Mouse (Mus musculus) right cerebral cortex, postnatal 10 days (tissue): Measurements from ENCODE around the gene Bub1b.

Experiments used
- DNase-seq, 2 experiments: peaks; one replicate each; pipeline ENCODE4 v3.0.0; 2021; ENCODE audit warnings: low spot score in 2 of 2

Bub1b gene

DNA sequence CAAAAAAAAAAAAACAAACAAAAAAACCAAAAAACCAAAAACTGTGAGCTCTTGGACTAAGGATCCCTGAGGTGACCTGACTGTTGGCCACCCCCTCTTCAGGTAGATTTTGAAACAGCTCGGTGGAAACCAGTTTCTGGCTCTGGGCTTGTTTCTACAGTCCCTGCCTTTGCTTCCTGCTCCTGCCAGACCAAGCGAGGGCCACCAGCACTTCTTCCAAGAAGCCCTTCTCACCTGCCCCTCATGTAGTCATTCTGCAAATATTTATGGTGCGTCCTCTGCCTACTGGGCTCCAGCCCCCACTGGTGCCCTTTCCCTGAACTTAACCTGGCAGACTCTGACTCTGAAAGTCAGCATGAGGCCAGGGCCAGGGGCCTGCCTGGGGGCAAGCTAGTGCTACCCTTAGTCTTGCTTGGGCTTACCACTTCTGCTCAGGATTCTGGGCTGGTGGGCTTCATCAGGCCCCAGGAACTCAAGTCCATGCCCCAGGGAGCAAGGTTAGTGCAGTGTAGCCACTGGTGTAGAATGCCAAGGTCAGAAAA is 67.0 kb downstream of the Bub1b start:
- DNase-seq: no peak

DNA sequence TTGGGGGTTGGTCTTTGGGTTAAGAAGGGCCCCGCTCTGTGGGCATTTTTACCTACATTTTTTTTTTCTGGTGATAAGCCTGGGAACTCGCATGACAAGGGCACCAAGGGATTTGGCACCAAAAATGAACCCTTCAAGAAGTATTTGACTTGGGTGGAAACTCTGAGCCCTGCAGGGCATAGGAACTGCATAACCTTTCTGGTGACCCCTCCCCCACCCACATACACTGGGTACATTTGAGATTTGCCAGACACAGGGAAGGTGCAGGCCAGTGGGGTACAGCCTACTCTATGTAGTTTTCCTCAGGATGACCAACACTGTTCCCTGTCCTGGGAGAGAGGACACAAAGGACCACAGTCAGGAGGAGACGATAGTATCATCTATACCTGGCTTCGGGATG is 67.6 kb downstream of the Bub1b start:
- no peak for DNase-seq

DNA sequence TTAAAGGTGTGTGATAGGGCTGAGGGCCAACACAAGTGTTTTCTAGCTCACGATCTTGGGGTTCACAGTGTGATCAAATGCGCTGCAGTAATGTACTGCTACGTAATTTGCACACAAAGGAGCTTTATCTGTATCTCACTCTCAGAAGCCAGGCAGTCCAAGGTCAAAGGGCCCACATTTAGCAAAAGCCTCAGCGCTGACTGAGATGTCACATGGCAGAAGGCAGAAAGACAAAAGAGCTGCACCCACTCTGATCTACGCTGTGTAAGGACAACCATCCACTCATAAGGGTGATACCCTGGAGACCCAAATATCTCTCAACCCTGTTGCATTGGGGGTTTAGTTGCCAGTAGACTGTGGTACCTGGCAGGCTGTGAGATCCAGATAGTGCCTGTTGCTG is 69.2 kb downstream of the Bub1b start:
- DNase-seq: no peak

DNA sequence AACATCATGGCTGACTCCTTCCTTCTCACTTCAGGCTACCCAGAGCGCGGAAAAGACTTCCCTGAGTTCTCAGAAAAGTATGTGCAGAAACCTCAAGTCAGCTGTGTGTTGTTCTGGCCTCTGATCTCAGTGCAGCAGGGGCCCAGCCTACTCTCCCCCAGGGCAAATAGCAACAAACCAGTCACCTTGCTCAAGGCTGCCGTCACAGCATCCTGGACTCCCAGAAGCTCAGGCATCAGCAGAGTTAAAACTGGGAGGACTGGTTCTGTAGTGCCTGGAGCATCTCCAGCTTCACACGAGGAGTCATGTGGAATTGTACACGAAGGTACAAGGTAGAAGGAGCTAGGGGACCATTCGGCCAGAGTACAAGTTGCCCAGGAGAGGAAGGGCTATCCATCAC is 71.2 kb downstream of the Bub1b start:
- DNase-seq: no peak

DNA sequence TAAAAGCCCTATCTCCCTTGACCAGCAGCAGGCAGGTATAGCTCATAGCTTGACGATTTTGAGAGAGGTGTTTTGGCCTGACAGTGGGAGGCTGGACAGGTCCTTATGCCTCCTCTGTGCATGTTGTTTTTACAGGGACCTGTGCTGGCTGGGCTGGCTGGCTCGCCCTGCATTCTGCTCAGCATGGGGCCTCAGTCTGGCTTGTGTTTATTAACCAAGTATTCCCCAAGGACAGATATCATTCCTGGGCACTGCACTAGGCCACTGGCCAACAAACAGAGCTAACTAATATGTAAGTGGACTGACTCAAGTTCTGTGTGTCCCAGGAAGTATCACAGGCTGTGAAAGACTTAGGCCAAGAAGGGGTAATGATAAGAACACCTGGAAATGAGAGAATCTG is 71.8 kb downstream of the Bub1b start:
- DNase-seq: no peak

DNA sequence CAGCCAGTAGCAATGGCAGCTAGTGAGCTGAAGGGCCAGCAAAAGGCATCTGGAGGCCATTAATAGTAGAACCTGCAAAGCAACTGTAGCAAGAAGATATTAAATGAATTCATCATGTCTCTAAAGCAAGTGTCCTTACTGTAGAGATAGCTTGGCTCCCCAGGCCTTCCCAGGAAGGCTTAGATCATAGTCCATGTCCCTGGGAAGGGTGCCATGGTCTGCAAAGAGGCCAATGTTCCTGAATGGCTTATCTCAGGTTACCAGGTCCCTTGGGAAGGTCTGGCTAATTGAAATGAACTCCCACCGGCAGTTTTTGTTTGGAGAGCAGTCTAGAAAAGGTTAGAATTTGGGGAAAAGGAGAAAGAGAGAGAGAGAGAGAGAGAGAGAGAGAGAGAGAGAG is 73.7 kb downstream of the Bub1b start:
- no peak for DNase-seq

DNA sequence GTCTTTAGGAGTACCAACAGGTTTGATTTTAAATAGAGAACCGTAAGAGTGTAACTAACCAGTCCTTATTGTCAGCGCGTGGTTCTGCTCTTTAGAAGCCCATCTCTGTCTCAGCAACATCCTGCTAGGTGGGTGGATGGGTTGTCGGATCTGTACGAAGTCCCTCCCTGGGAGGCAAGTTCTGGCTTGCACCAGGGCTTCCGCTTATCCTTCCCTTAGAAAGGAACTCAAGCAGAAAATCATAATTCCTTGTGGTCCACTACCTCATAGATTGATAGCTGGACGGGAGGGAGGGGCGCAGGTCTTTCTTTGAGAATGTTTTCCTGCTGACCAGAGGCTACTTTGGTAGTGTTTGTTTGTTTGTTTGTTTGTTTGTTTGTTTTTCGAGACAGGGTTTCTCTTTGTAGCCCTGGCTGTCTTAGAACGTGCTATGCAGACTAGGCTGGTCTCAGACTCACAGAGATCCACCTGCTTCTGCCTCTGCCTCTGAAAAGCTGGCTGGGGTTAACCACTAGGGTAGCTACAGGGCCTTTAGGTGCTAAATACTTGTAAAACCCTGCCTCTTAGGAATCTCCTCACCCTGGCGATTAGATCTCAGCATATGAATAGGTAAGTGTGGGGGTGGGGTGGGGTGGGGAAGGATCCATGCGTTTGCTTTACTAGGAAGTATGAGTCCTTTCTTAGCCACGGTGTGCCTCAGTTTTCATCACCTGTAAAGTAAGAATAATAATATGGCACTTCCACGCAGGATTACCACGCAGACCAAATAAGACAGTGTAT is 75.9 kb downstream of the Bub1b start:
- no peak for DNase-seq

DNA sequence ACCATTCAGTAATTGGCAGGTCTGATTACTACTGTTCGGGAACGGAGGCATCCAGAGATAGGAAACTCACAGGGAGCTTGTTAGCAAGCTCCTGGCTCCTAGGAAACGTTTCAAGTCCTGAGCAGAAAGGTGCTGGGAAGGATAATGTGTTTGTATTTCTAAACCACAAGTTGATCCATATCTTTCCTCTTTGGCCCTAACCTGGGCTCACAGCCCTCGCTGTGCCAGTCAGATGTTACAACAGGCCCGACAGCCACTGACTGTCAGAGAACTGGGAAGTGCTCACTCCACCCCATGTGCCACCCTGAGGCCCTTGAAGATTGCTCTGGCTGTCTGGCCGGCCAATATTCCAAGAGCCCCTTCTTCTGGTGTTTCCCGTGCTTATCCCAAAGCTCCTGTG is 76.5 kb downstream of the Bub1b start:
- no peak for DNase-seq

DNA sequence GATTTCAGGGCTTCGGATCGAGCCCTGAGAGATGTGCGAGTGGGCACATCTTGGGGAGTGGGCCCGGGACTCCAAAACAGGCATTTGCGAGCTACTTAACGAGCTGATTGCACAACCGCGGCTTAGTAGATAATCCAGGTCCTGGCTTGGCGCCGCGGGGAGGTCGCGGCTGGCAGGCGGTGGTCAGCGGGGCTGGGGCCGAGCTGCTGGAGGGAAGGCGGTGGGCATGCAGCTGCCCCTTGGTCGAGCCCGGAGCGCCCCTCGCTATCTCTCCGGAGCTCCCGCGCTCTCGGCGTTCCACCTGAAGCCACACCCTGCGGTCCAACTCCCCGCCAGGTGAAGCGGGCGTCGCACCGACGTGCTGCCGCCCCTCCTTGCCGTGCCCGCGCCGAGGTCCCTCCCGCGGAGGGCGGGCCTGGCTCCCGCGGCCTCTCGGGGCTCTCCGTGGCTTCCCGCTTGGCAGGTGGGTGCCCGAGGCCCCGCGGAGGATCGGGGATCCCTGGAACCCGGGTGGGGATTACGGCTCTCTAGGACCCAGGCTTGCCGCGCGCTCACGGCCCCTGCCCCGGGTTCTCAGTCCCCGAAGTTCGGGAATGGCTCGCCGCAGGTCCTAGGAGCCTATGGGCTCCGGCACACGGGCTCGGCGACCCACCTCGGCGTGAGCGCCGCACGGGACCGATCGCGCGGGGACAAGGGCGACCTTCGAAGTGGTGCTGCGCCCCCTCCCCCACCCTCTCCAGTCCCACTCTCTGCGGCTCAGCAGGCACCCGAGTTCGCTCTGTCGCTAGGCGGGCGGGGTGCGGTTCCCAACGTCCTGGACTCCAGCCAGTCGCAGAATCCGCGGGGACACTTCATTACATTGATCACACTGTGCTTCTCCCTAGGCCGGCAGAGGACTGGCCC is 79.1 kb downstream of the Bub1b start:
- DNase-seq: peak in 1 of 2 experiments; percentile 65

DNA sequence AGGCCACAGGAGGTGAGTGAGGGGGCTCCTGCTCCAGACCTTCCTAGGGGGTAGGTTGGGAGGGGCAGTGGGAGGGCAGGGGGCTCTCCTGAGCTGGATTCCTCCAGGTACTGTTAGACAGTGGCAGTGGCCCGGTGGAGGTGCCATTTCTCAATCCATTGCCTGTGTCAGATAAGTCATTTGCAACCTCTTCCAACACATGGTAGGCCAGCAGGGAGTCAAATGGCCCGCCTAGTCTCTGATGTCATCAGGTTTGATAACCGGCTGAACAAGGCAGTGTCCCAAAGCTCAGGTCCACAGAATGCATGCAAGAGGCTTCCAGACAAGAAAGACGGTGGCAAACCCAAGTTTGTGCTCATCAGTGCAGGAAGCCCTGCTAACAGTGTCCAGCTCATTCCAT is 79.8 kb downstream of the Bub1b start:
- no peak for DNase-seq

DNA sequence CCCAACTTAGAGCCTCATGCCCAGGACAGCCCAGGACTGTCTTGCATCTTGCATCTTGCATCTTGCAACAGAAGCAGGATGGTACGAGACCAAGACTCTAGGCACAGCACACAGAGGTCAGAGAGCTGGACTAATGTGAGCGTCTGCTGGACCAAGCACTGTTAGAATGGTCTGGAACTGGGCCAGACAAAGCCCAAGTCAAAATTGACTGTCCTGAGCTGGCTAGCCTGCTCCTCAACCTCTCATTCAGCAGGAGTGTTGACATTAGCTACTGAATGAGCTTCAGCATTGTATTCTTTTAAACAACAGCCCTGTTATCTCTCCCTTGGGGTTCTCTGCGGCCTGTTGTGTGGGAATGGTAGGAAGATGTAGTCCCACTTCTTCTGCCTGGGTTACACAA is 81.6 kb downstream of the Bub1b start:
- DNase-seq: no peak

DNA sequence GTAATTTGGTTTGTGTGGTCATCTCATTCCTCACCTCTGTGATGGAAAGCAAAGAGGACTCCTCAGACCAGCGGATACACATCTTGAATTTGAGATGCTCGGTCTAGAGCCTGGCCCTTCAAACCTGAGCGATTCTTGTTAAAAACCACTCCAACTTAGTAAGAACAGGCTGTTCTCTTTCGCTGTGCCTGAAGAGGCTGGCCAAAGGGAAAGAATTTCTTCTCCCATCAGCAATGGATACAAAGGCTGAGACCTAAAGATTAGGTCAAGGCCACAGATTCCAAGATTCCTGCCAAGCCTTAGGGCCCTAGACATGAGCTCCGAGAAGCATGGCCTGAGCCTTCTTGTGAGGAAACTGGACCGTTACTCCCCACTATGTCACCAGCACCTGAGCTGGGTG is 82.9 kb downstream of the Bub1b start:
- no peak for DNase-seq

DNA sequence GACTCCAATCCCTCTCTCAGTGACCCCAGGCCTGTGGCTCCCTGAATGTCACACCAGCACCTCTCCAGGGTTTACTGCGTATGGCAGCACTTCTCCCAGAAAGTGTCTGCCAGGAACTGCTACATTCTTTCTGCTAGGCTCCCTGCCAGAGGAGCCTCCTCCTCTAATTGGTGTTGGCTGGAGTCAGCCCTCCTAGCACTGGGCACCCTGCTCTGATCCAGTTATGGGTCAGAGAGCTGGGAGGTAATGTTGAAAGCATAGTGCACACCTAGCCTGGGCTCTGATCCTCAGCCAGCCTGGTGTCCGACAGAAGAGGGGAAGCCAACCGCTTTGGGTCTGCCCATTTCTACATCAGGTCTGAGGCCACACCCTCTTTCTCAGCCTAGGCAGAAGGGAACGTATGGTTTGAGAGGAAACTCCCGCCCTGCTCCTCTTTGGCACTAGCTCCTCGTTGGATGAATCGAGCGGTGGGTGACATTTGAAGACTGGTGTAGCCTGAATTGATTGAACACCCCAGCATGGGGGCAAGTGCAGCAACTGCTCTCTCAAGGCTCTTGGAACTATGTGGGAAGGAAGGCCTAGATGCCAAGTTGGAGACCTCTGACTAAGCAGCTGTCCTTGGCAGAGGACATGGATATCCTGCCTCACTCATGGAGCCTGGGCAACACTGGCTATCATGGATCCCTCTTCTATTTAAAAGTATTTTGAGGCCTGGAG is 84.7 kb downstream of the Bub1b start:
- no peak for DNase-seq

DNA sequence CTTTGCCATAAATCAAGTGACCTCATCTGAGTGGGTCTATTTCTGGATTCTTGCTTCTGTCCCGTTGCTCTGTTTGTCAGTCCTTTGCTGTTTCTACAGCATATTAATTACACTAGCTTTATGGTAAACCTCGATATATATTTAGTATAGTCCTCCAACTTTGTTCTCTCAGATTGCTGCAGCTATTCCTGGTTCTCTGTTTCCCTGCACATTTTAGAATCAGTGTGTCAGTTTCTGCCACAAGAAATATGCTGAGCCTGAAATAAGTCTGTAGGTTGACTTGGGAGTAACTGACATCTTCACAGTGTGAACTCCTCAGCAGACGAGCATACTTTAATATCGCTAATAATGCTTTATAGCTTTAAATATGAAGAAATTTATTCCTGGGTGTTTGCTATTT is 87.1 kb downstream of the Bub1b start:
- DNase-seq: no peak

DNA sequence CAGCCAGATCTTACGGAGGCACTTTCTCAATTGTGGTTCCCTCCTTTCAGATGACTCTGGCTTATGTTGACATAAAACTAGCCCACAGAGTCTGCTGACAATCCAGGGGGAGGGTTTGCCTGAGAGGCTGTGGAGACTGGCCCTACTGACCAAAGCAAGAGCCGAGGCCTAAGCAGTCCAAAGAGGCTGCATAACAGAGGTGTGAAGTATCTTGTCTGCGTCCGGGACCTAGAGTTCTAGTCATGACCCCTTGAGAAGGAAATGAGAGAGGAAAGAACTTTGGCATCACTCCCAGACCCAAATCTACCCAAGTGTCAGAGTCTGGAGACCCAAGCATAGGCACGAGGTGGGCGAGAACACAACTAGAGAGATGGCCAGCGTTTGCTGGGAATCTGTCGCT is 88.7 kb downstream of the Bub1b start:
- DNase-seq: no peak

DNA sequence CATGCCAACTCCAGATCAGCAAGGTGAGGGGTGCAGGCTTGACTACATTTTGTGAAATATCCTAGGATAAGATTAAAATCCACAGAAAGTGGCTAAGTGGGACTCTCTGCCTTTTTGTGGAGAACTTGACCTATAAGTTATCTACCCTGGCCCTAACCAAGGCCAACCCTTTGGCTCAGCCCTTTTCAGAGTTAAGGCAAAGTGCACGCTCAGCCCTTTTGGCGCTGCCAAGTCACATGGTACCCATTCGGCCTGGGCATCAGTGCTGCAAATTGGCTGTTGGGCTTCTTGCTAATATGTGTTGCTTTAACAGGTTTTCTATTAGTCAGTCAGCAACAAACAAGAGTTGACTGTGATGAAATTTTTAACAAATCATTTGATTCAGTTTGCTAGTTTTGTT is 89.8 kb downstream of the Bub1b start:
- no peak for DNase-seq

DNA sequence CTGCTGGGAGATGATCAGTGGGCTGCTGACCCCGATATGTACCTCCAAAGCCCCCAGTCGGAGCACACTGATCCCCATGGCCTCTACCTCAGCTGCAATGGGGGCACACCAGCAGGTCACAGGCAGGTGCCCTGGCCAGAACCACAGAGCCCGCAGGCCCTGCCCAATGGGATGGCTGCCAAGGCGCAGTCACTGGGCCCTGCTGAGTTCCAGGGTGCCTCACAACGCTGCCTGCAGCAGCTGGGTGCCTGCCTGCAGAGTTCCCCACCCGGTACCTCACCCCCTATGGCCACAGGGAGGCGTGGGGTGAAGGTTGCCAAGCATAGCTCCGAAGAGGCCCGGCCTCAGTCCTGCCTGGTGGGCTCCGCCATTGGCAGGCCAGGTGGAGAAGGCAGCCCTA is 91.9 kb downstream of the Bub1b start:
- no peak for DNase-seq
